Mouse (Mus musculus) hindbrain, embryonic 13.5 days (tissue): Measurements from ENCODE around the gene Olfr518. TPM values are rescaled to one million over a fixed set of nuclear protein-coding genes. Genes with fewer than 3 reads are reported as not detected.
A peak's percentile ranks its signal among the peaks of the same experiment; 100 is the strongest.

Source experiments
- ATAC-seq: fragments of 200-750 bp; cut with Nextera tagmentation; 2 replicates; pipeline ENCODE4 v1.8.0; 2017; ENCODE audit warnings: moderate TSS enrichment; ENCODE audit not compliant: low FRiP score
- H3K27ac ChIP-seq: fragments of 300-500 bp; sonication (generic); 2 replicates; pipeline ENCODE4 v1.5.1; 2015; ENCODE audit warnings: inconsistent platforms, mild to moderate bottlenecking, moderate library complexity
- H3K27me3 ChIP-seq: fragments of 300-500 bp; sonication (generic); 2 replicates; pipeline ENCODE4 v1.6.1; 2015; ENCODE audit warnings: mild to moderate bottlenecking, inconsistent platforms
- H3K36me3 ChIP-seq: fragments of 300-500 bp; sonication (generic); 2 replicates; pipeline ENCODE4 v1.6.1; 2015; ENCODE audit warnings: mild to moderate bottlenecking, inconsistent platforms
- H3K4me1 ChIP-seq: fragments of 300-500 bp; sonication (generic); replicated peaks from 2 replicates; pipeline ENCODE4 v1.6.1; 2015; ENCODE audit warnings: inconsistent platforms
- H3K4me2 ChIP-seq: fragments of 300-500 bp; sonication (generic); 2 replicates; pipeline ENCODE4 v1.6.1; 2015; ENCODE audit warnings: inconsistent platforms, mild to moderate bottlenecking, moderate library complexity
- H3K4me3 ChIP-seq: fragments of 300-500 bp; sonication (generic); 2 replicates; pipeline ENCODE4 v1.5.1; 2015; ENCODE audit warnings: mild to moderate bottlenecking, inconsistent platforms
- H3K9ac ChIP-seq: fragments of 300-500 bp; sonication (generic); 2 replicates; pipeline ENCODE4 v1.6.1; 2015; ENCODE audit warnings: mild to moderate bottlenecking, inconsistent platforms
- H3K9me3 ChIP-seq: fragments of 300-500 bp; sonication (generic); 2 replicates; pipeline ENCODE4 v1.6.1; 2016; ENCODE audit warnings: inconsistent platforms
- WGBS: fragments of 180-500 bp; shearing (Covaris S2); methylation state at CpG from one replicate; pipeline ENCODE4 v1.1.7; 2015; 5-methylcytosine and 5-hydroxymethylcytosine counted together
- polyA plus RNA-seq: library from polyadenylated mRNA; unstranded; fragments of >200 nt; fragmentation: Nextera tagmentation; extraction: Ambion mirVana; gene quantifications from 2 replicates; pipeline ENCODE4 v1.2.1, GENCODE M21; 2015

The Olfr518 gene
- not detected in 2 replicates for polyA plus RNA-seq

GRCm38 (mm10) chr7:108884906-108885305 lies at the start of gene Olfr518:
Olfr518 (minus strand) TSS chr7:108885006.
- Histone ChIP-seq H3K27me3 (no peaks in the 10 kb centered on the region), H3K36me3 (no peaks in the 10 kb centered on the region), H3K27ac (no peak within 1 kb of the TSS), H3K9ac (no peak within 1 kb of the TSS), H3K4me1 (no peaks in the 10 kb centered on the region), H3K4me2 (no peak within 1 kb of the TSS), H3K9me3 (no peaks in the 10 kb centered on the region), H3K4me3 (no peak within 1 kb of the TSS)
- 80% methylated on average over 4 of the region's 4 CpGs for WGBS
- ATAC-seq = no peak

- Histone ChIP-seq H3K9me3 (no peaks in the 10 kb centered on the region), H3K36me3 (peaks cover 24% of the 10 kb centered on the region), H3K4me1 (peaks cover 22% of the 10 kb centered on the region), H3K27ac (peak within 1 kb of the TSS; percentile 88), H3K9ac (peak within 1 kb of the TSS; percentile 94), H3K4me3 (peak within 1 kb of the TSS; percentile 94), H3K27me3 (0 out of 2 replicates have a peak, but pooled peaks cover 10% of the 10 kb centered on the region), H3K4me2 (peak within 1 kb of the TSS; percentile 94)
- ATAC-seq = peak; percentile 97
- WGBS = 2% methylated on average over 50 of the region's 50 CpGs
Measured at GRCm38 (mm10) chr7:108933794-108934731, 49.3 kb upstream of the Olfr518 start, which contains the start of gene Eif3f. Eif3f (plus strand) TSS chr7:108934417.

- H3K4me1 ChIP-seq = peaks cover 2% of the 10 kb centered on the region
- no peak within 1 kb of the TSS for H3K27ac ChIP-seq
- no peak within 1 kb of the TSS for H3K4me3 ChIP-seq
- ATAC-seq = no peak
- no peaks in the 10 kb centered on the region for H3K9me3 ChIP-seq
- H3K9ac ChIP-seq = no peak within 1 kb of the TSS
- 82% methylated on average over 6 of the region's 6 CpGs for WGBS
- 0 out of 2 replicates have a peak, but pooled peaks cover 12% of the 10 kb centered on the region for H3K27me3 ChIP-seq
- H3K36me3 ChIP-seq = no peaks in the 10 kb centered on the region
- no peak within 1 kb of the TSS for H3K4me2 ChIP-seq
Measured at GRCm38 (mm10) chr7:108929726-108930393, 45.1 kb upstream of the Olfr518 start, which contains the start of gene Nlrp10. Nlrp10 (minus strand) TSS chr7:108930178.

GRCm38 (mm10) chr7:108928280-108929188 lies 43.7 kb upstream of the Olfr518 start:
- no peak overlapping the region for H3K9ac ChIP-seq
- no peak overlapping the region for H3K4me2 ChIP-seq
- no peaks in the 10 kb centered on the region for H3K9me3 ChIP-seq
- 82% methylated on average over 11 of the region's 11 CpGs for WGBS
- no peaks in the 10 kb centered on the region for H3K4me1 ChIP-seq
- no peaks in the 10 kb centered on the region for H3K36me3 ChIP-seq
- H3K27me3 ChIP-seq = 0 out of 2 replicates have a peak, but pooled peaks cover 14% of the 10 kb centered on the region
- no peak for ATAC-seq
- no peak overlapping the region for H3K4me3 ChIP-seq
- no peak overlapping the region for H3K27ac ChIP-seq

- 77% methylated on average over 4 of the region's 4 CpGs for WGBS
- Histone ChIP-seq H3K27ac (no peak overlapping the region), H3K4me3 (no peak overlapping the region), H3K9me3 (no peaks in the 10 kb centered on the region), H3K36me3 (no peaks in the 10 kb centered on the region), H3K9ac (no peak overlapping the region), H3K4me2 (no peak overlapping the region), H3K4me1 (no peaks in the 10 kb centered on the region), H3K27me3 (0 out of 2 replicates have a peak, but pooled peaks cover 10% of the 10 kb centered on the region)
- no peak for ATAC-seq
Measured at GRCm38 (mm10) chr7:108927043-108927442, 42.2 kb upstream of the Olfr518 start.

- H3K4me2 ChIP-seq = no peak overlapping the region
- no peaks in the 10 kb centered on the region for H3K4me1 ChIP-seq
- WGBS = 87% methylated on average over 2 of the region's 2 CpGs
- H3K4me3 ChIP-seq = no peak overlapping the region
- no peak overlapping the region for H3K9ac ChIP-seq
- H3K36me3 ChIP-seq = no peaks in the 10 kb centered on the region
- no peaks in the 10 kb centered on the region for H3K9me3 ChIP-seq
- ATAC-seq = no peak
- H3K27ac ChIP-seq = no peak overlapping the region
- no peaks in the 10 kb centered on the region for H3K27me3 ChIP-seq
Measured at GRCm38 (mm10) chr7:108903969-108904368, 19.2 kb upstream of the Olfr518 start.

GRCm38 (mm10) chr7:108894320-108894719 lies 9.5 kb upstream of the Olfr518 start, which contains the start of gene Olfr519:
Olfr519 (minus strand) TSS chr7:108894420.
- H3K9me3 ChIP-seq = no peaks in the 10 kb centered on the region
- WGBS = 92% methylated on average over 5 of the region's 5 CpGs
- H3K4me3 ChIP-seq = no peak within 1 kb of the TSS
- H3K4me1 ChIP-seq = no peaks in the 10 kb centered on the region
- H3K4me2 ChIP-seq = no peak within 1 kb of the TSS
- no peaks in the 10 kb centered on the region for H3K27me3 ChIP-seq
- no peaks in the 10 kb centered on the region for H3K36me3 ChIP-seq
- ATAC-seq = no peak
- no peak within 1 kb of the TSS for H3K27ac ChIP-seq
- no peak within 1 kb of the TSS for H3K9ac ChIP-seq

GRCm38 (mm10) chr7:108872279-108872678 lies 12.5 kb downstream of the Olfr518 start, which contains the start of gene Olfr517:
Olfr517 (minus strand) TSS chr7:108872379.
- no peaks in the 10 kb centered on the region for H3K36me3 ChIP-seq
- no peak within 1 kb of the TSS for H3K4me3 ChIP-seq
- H3K9me3 ChIP-seq = no peaks in the 10 kb centered on the region
- WGBS = 69% methylated on average over 2 of the region's 2 CpGs
- no peak within 1 kb of the TSS for H3K4me2 ChIP-seq
- H3K27ac ChIP-seq = no peak within 1 kb of the TSS
- H3K27me3 ChIP-seq = no peaks in the 10 kb centered on the region
- no peak for ATAC-seq
- H3K9ac ChIP-seq = no peak within 1 kb of the TSS
- H3K4me1 ChIP-seq = no peaks in the 10 kb centered on the region

- ATAC-seq = no peak
- H3K4me1 ChIP-seq = no peaks in the 10 kb centered on the region
- no peaks in the 10 kb centered on the region for H3K9me3 ChIP-seq
- no peak within 1 kb of the TSS for H3K9ac ChIP-seq
- no peak within 1 kb of the TSS for H3K4me2 ChIP-seq
- H3K4me3 ChIP-seq = no peak within 1 kb of the TSS
- 95% methylated on average over 2 of the region's 2 CpGs for WGBS
- H3K27me3 ChIP-seq = no peaks in the 10 kb centered on the region
- no peak within 1 kb of the TSS for H3K27ac ChIP-seq
- no peaks in the 10 kb centered on the region for H3K36me3 ChIP-seq
Measured at GRCm38 (mm10) chr7:108850429-108850828, 34.4 kb downstream of the Olfr518 start, which contains the start of gene Olfr516. Olfr516 (minus strand) TSS chr7:108850529.
